Mouse (Mus musculus): ENCODE measurements at regions not wholly inside any gene's neighbourhood (a gene's known extent, or its start where the extent isn't known, plus 50 kb on each side); places are given as distances from the start of the nearest gene placed in this dataset.

GRCm38 (mm10) chr9:67165486-67165885, 116.3 kb upstream of the Tpm1 start:
- no peak for DNase-seq

GRCm38 (mm10) chr9:67163746-67164145, 114.5 kb upstream of the Tpm1 start:
- no peak for DNase-seq

GRCm38 (mm10) chr9:67160785-67161455, 111.7 kb upstream of the Tpm1 start:
- DNase-seq = no peak

- no peak for DNase-seq
Observed at GRCm38 (mm10) chr9:67160350-67160749, 111.1 kb upstream of the Tpm1 start.

- DNase-seq = peak; percentile 60 to 73
Observed at GRCm38 (mm10) chr9:67156590-67157259, 107.5 kb upstream of the Tpm1 start.

- no peak for DNase-seq
Observed at GRCm38 (mm10) chr9:67154062-67154461, 104.9 kb upstream of the Tpm1 start.

GRCm38 (mm10) chr9:67153333-67153732, 104.1 kb upstream of the Tpm1 start:
- no peak for DNase-seq

- no peak for DNase-seq
Observed at GRCm38 (mm10) chr9:67147656-67148055, 98.5 kb upstream of the Tpm1 start.

GRCm38 (mm10) chr9:67145392-67145791, 96.2 kb upstream of the Tpm1 start:
- DNase-seq = no peak

- DNase-seq = no peak
Observed at GRCm38 (mm10) chr9:67144511-67144910, 95.3 kb upstream of the Tpm1 start.

- DNase-seq = peak; percentile 81 to 88
Observed at GRCm38 (mm10) chr9:67140319-67140887, 91.2 kb upstream of the Tpm1 start.

- no peak for DNase-seq
Observed at GRCm38 (mm10) chr9:67137681-67138080, 88.5 kb upstream of the Tpm1 start.

GRCm38 (mm10) chr9:67137141-67137540, 87.9 kb upstream of the Tpm1 start:
- DNase-seq = no peak

- no peak for DNase-seq
Observed at GRCm38 (mm10) chr9:67136166-67136565, 87.0 kb upstream of the Tpm1 start.

GRCm38 (mm10) chr9:67134378-67134777, 85.2 kb upstream of the Tpm1 start:
- peak in 1 of 2 experiments; percentile 35 for DNase-seq

GRCm38 (mm10) chr9:67132370-67132769, 83.2 kb upstream of the Tpm1 start:
- DNase-seq = no peak

GRCm38 (mm10) chr9:67130730-67131440, 81.7 kb upstream of the Tpm1 start:
- DNase-seq = no peak

- DNase-seq = no peak
Observed at GRCm38 (mm10) chr9:67129891-67130290, 80.7 kb upstream of the Tpm1 start.

- DNase-seq = no peak
Observed at GRCm38 (mm10) chr9:67129095-67129494, 79.9 kb upstream of the Tpm1 start.

GRCm38 (mm10) chr9:67121691-67122090, 72.5 kb upstream of the Tpm1 start:
- DNase-seq = no peak

GRCm38 (mm10) chr9:67118880-67119644, 69.9 kb upstream of the Tpm1 start:
- DNase-seq = no peak

GRCm38 (mm10) chr9:67118429-67118828, 69.2 kb upstream of the Tpm1 start:
- no peak for DNase-seq

- no peak for DNase-seq
Observed at GRCm38 (mm10) chr9:67117639-67118038, 68.4 kb upstream of the Tpm1 start.

Data from cerebellum, postnatal 14 days (tissue).